Mouse (Mus musculus): ENCODE results near the gene Phb.

Gene Phb

GRCm38 (mm10) chr11:95713225-95713810 lies 46.6 kb downstream of the Phb start:
- DNase-seq: peak; percentile 54

- DNase-seq: no peak
Measured at GRCm38 (mm10) chr11:95713811-95714241, 47.1 kb downstream of the Phb start.

GRCm38 (mm10) chr11:95714411-95714810 lies 47.7 kb downstream of the Phb start:
- no peak for DNase-seq

- DNase-seq: no peak
Measured at GRCm38 (mm10) chr11:95716136-95716535, 49.4 kb downstream of the Phb start.

- no peak for DNase-seq
Measured at GRCm38 (mm10) chr11:95719356-95719755, 52.6 kb downstream of the Phb start.

- DNase-seq: no peak
Measured at GRCm38 (mm10) chr11:95723287-95723686, 56.5 kb downstream of the Phb start, which contains the start of gene B130006D01Rik. B130006D01Rik (plus strand) TSS chr11:95723587.

- no peak for DNase-seq
Measured at GRCm38 (mm10) chr11:95724466-95724865, 57.7 kb downstream of the Phb start.

GRCm38 (mm10) chr11:95726156-95726555 lies 59.4 kb downstream of the Phb start:
- DNase-seq: no peak

- DNase-seq: no peak
Measured at GRCm38 (mm10) chr11:95727947-95728346, 61.2 kb downstream of the Phb start.

GRCm38 (mm10) chr11:95728916-95729907 lies 62.5 kb downstream of the Phb start:
- DNase-seq: no peak
